Mouse (Mus musculus): ENCODE data around the gene Ggct.
A peak's percentile ranks its signal among the peaks of the same experiment; 100 is the strongest.

The Ggct gene

DNA sequence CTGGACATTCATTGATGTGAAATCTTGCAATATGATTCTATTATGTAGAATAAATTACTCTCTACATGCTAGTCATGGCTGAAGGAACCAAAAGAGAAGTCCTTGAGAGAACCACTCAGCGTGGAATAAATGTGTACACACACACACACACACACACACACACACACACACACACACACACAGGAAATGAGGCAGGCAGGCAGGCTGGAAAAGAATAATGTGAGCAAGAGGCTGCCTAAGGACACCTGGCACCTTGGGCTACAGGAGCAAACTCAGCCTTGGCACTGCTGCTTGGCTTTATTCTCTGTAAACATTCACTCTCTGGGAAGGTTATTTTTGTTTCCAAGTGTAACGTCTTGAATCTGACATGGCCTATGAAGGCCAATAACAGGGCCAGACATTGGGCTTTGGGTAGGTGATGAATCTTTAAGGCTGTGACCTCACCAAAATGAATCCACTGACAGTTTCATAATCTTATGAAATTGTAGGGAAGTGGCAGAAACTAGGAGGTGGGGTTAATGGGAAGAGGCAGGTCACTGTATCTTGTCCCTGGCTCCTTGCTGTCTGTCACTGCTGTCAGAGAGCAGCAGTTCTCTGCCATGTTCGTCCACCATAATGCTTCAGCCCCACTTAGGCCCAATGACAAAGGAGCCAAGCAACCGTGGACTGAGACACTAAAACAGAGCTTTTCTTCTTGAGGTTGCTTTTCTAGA lies 46.4 kb downstream of the Ggct start:
- no peak for DNase-seq (ENCODE audit: low read depth)

DNA sequence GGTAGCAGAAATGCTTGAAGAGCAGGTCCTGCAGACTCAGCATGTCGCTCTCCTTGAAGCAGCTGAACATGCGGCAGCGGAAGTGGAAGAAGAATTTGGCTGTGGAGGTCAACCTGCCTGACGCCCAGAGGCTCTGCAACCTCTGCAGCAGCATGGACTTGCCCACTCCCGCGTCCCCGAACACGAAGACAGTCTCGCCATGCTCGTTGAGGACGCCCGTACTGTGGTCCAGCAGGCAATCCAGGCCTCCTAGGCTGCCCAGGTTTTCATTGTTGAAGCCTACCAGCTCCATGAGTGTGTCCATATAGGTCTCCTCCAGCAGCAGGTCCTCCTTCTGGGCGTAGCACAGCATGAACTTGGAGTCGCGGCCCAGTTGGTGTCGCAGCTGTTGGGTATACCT lies 48.2 kb downstream of the Ggct start:
- no peak for DNase-seq (ENCODE audit: low read depth)

DNA sequence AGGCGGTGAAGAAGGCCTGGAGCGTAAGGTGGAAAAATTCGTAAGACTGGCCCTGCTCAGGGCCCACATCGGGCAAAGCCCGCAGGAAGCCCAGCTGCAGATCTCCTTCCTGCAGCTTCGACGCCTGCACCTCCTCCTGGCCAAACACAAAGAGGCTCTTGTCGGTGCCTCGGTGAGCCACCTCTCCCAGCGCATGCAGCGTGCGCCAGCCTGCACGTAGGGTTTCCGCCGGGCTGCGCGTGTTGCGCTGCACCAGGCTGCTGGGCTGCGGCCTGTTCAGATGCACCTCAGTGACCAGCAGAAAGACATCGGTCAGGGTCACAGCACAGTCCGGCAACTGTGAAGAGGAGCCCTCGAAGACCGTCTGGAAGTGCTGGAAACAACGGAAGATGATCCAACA lies 49.0 kb downstream of the Ggct start:
- no peak for DNase-seq (ENCODE audit: low read depth)

DNA sequence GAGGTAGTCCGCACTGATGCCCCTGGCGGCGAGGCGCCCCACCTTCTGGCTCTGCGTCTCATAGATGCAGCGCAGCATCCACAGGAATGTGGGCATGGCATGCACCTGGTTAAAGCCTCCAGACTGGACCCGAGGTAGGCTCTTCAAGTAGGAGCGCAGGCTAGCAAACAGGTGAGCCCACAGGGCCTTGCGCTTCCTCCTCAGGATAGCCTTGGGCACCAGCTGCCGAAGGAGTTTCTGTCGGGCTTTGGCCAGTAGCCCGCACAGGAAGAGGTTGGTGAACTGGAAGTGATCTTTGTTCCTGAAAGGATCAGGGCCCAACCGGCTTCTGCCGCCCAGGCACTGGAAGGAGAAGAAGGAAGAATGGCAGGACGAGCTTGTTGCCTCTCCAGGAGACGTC lies 49.5 kb downstream of the Ggct start:
- DNase-seq (ENCODE audit: low read depth) = no peak

DNA sequence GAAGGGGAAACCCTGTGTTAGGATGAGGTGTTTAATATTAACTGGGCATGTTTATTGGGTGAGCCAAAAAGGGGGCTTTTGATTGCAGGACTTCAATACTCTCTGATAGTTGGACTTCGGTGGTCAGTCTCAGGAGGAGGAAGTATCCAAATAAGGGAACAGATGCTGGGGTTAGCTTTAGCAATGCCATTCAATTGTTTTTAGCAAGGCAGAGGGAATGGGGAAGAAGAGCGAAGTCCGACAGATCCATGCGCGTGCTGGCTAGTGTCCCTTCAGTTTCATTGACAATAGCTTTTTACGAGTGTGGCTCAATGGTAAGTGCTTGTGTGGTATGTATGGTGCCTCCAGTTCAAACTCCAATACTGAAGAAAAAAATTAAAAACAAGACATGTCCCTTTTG lies 51.6 kb downstream of the Ggct start:
- no peak for DNase-seq (ENCODE audit: low read depth)

DNA sequence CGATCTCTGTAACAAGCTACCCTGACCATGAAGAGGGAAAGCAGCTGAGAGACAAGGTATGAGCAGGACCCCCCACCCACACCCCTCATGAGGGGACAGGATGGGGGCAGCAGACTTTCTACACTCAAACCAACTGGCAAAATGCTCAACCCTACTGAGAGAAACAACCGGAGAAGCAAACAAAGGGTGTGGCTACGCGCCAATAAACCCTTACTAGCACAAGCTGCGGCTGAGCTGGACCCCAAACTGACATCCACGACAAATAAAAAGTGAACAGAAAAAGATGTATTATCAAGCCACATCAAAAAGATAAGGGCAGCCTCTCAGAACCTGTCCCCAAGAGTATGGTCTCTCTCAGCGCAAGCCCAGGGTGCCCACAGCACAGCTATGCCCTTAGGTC lies 52.6 kb downstream of the Ggct start:
- DNase-seq (ENCODE audit: low read depth) = no peak

DNA sequence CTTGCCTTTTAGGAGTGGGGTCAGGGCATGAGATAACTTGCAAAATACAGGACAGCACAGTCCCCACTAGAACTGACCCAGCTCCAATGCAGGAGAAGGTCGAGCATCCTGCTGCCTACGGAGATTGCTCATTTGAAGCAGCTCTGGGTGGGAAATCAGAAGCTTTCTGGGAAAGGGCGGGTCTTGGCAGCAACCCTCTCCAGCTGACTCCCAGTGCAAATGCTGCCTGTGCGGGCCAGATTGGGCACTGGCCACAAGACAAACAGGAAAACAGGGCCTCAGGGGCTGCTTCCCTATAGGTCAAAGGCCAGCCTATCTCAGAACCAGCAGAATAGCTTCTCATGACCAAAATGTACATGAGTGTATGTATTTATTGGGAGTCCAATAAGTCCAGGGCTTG lies 53.1 kb downstream of the Ggct start:
- DNase-seq (ENCODE audit: low read depth) = no peak

DNA sequence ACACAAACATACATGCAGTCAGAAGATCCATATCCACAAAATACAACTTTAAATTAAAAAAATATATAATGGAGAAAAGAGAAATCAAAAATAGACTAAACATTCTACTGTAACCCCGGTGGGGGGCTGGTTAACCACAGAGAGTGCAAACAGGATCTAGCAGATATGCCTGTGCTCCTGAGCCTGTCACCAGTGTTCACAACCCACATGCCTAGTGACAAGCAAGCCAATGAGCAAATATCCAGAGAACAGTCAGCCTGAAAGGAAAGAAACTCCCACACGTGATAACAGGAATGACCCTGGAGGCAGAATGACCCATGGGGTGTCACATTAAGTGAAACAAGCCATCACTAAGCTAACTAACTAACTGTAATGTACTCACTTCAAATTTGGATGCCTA lies 56.3 kb downstream of the Ggct start:
- peak; percentile 51 for DNase-seq (ENCODE audit: low read depth)

DNA sequence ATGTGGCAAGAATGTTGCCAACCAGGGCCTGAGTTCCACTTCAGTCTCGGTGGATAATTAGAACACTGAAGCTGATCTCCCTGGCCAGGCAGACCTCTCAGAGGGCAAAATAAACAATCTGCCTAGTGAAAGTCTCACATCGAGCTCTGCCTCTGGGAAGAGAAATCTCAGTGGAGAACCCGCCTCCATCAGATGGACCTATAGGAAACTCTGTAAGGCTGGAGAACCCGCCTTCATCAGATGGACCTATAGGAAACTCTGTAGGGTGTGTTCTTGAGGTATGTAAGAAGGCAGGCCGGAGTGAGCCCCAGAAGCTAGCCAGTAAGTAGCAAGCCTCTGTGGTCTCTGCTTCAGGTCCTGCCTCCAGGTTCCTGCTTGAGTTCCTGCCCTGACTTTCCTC lies 57.8 kb downstream of the Ggct start:
- DNase-seq (ENCODE audit: low read depth) = no peak

DNA sequence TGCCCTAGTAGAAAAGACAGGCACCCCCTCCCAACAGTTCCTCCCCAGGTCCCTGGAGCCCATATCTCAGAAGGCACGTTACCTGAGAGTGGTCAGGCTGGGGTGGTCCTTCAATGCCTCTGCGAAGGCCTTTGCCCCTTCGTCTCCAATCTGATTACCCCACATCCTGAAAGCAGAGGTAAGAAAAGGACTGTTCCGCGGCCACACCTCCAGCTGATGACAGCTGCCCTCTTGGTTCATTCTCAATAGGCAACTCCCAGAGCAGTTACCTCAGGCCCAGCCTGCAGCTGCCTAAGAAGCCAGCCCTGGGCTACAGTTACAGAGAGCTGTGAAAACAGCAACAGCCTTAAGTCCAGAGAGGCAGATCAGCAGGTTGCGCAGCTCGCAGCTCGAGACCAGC lies 58.4 kb downstream of the Ggct start:
- DNase-seq (ENCODE audit: low read depth) = no peak

DNA sequence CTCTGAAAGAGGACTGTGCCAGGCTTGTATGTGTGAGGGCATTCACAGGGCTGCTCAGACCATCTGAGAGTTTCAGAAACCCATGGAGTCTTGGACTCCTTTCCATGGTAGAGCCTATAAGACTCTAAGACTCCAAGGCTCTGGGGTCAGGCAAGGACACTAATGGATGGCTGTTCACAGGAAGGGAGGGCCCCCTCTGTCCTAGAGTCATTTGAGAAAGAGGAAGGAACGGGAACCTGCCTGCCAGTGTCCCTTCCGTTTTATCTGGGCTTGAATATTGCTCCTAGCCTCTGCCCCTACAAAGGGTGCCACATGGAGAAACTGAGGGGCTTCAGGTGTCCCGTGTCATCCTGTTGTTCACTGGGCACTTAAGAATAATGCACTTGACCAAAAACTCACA lies 58.9 kb downstream of the Ggct start:
- no peak for DNase-seq (ENCODE audit: low read depth)

DNA sequence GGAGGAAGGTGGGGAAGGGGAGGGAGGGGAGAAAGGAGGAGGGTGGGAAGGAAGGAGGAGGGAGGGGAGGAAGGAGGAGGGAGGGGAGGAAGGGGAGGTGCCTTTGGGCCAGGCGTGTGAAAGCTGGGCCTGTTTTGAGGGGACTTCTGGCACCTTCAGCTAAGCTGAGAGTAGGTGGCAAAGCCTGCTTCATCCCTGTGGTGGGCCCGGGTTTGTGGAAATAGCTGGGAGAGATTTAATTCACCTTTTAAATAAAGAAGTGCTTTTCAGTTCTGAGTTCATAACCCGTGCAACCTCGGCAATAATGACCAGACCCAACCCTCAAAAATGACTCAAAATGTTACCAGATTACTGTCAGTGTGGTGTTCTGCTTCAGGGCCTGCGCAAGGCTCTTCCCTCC lies 59.5 kb downstream of the Ggct start:
- DNase-seq (ENCODE audit: low read depth) = no peak

All from induced T-regulatory cell, adult 2 months (primary cell).